Mouse (Mus musculus): Measurements from ENCODE around the gene Gpx3.

Gpx3 gene

DNA sequence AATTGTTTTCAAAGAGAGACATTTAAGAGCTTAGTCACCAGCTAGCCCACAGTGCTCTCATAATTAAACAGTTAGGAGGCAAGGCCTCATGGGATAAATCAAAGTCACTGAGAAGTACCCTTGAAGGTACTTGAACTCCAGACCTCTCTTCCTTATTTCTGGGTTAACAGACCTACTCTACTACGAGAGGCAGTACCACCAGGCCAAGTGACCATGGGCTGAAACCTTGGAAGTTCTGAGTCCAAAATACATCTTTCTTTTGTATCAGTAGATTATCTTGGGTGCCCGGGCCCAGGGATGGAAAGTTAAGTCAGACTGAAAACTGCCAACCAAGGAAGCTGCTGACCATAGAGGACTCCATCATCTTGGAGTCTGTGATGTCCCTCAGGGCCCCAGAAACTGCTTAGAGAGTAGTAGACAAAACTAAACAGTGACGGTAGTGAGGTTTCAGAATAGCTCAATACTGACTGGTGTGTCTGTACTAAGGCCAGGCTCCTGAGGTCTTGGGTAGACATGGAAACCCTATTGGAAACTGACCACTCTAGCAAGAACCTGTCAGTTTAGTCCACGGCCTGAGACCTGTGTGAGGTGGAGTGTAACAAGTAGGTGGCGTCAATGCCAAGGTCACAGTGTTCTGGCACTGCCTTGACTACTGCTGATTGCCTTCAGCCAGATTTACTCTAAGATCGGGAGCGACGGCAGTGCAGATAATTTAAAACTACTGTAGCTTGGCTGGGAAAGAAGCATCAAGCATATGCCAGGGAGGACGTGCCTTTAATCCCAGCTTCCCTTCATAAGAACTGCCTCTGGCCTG is 10.5 kb downstream of the Gpx3 start:
- no peak for DNase-seq

- DNase-seq: no peak
These were observed 11.6 kb downstream of the Gpx3 start for GRCm38 (mm10) chr11:54913841-54914240.

DNA sequence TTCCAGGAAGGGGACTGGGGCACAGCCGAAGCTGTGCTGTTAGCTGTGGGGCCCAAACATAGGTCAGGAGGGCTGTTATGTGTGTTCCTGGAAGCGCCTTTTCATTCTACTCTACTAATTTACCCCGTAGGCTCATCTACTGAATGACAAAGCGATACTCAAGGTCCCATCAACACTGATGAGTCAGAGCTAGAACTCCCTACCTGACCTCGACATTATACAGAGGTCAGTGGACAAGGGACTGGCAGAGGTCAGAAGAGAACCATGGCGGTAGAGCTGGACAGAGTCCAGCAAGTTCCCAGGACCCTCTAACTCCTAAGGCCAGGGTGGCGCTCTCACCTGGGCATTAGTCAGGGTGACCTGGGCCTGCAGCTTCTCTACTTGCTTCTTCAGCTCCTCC is 15.2 kb downstream of the Gpx3 start:
- DNase-seq: no peak

DNA sequence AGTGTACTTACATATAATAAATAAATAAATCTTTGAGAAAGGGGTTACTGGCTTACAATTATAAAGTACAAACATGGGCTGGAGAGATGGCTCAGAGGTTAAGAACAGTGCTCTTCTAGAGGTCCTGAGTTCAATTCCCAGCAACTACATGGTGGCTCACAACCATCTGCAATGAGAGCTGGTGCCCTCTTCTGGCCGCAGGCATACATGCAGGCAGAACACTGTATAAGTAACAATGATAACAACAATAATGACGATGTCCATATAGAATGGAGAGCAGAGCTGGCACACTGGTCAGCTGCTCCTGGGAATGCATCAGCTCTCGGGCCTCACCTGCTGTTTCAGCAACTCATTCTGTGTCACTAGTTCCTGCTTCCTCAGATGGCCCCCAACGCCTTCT is 16.0 kb downstream of the Gpx3 start:
- no peak for DNase-seq

GRCm38 (mm10) chr11:54920127-54920972 is 18.1 kb downstream of the Gpx3 start:
- DNase-seq: no peak

GRCm38 (mm10) chr11:54920973-54921580 is 18.8 kb downstream of the Gpx3 start:
- DNase-seq: no peak

DNA sequence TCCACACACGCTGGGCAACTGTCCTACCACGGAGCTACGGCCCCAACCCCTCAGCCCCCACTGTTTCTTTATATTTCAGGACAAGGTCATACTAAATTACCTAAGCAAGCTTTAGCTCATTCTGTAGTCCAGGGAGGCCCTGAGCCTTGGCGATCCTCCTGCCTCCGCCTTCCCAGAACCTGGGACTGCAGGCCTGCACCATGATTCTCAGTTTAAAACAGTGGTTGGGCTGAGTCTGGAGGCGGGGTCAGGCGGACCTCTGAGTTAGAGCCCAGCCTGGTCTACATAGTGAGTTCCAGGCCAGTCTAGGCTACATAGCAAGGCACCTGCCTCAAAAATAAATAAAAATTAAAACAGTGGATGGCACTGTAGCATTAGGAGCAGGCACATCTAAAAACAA is 19.5 kb downstream of the Gpx3 start:
- DNase-seq: no peak

GRCm38 (mm10) chr11:54922488-54922887 is 20.2 kb downstream of the Gpx3 start:
- no peak for DNase-seq

DNA sequence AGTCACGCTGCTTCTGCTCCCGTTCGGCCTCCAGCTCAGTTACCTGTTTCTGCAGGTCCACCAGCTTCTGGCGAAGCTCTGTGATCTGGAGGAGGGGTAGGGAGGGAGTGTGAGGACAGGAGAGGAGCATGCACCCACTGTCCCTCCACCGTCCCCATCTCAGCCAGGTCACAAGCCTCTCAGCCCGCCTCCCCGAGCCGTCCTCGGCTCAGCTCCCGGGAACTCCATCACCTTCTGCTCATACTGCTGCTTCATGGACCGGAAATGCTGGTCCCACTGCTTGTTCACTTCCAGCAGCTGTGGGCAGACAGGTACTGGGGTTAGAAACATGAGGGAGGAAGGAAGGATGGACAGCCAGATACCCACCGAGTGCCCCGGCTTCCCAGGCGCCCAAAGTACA is 21.9 kb downstream of the Gpx3 start:
- no peak for DNase-seq

- DNase-seq: peak; percentile 62
These were observed 25.3 kb downstream of the Gpx3 start for GRCm38 (mm10) chr11:54927346-54928140.

GRCm38 (mm10) chr11:54928219-54928618 is 26.0 kb downstream of the Gpx3 start:
- no peak for DNase-seq

- no peak for DNase-seq
These were observed 26.6 kb downstream of the Gpx3 start for GRCm38 (mm10) chr11:54928886-54929285.

GRCm38 (mm10) chr11:54929290-54929689 is 27.0 kb downstream of the Gpx3 start:
- no peak for DNase-seq

GRCm38 (mm10) chr11:54929744-54930143 is 27.5 kb downstream of the Gpx3 start:
- no peak for DNase-seq

DNA sequence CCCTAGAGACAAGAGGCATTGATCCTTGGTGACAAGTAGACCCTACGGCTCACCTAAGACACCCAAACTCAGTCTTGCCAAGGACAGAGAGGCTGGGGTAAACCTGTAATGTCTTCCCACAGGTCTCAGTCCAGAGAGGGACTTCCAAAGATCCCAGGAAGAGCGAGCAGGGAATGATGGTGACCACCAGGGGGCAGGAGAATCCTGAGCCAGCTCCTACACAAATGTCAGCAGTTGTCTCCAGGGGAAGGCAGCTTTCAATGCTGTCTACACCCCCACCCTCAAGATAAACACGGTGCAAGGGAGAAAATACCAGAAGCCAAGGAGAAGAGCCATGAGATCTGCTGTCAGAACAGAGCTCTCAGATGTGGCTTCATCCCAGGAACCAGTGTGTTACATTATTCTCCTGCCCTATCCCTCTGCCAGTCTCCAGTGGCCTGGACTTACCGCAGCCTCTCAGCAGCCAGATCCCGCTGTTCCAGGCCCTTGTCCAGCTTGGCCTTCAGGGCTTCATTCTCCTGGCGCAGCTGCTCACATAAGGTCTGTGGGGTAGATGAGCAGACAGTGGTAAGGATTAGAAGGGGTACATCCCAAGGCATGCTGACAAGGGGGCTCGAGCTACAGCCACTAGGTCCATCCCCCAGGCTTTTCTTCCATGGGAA is 28.2 kb downstream of the Gpx3 start:
- DNase-seq: peak; percentile 68

DNA sequence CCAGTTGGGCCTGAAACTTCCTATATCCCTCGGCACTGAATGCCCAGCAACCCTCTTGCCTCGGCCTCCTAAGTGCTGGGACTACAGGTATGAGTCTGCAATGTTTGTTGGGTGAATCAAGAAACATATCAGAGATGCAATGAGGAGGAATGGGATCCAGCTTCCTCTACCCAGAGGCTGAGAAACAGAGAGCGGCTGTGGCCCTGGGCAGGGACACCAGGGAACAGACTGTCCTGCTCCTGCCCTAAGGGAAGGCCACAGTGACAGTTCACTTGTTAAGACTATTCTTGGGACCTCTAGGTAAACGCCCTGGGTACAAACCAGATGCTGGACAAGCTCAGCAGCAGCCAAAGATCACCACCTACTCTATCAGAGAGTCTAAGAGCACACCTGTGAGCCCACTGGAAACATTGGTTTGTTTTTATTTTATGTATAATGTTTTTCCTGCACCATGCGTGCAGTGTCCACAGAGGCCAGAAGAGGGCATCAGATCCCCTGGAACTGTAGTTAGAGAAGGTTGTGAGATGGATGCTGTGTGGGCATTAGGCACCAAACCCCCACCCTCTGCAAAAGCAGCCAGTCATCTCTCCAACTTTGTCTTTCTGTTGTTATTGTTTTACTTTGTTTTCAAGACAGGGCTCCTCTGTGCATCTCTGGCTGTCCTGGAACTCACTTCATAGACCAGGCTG is 29.3 kb downstream of the Gpx3 start:
- peak; percentile 62 for DNase-seq

- no peak for DNase-seq
These were observed 30.3 kb downstream of the Gpx3 start for GRCm38 (mm10) chr11:54932540-54932939.

- no peak for DNase-seq
These were observed 31.9 kb downstream of the Gpx3 start for GRCm38 (mm10) chr11:54934198-54934597.

GRCm38 (mm10) chr11:54936035-54936770 is 34.0 kb downstream of the Gpx3 start:
- DNase-seq: no peak

DNA sequence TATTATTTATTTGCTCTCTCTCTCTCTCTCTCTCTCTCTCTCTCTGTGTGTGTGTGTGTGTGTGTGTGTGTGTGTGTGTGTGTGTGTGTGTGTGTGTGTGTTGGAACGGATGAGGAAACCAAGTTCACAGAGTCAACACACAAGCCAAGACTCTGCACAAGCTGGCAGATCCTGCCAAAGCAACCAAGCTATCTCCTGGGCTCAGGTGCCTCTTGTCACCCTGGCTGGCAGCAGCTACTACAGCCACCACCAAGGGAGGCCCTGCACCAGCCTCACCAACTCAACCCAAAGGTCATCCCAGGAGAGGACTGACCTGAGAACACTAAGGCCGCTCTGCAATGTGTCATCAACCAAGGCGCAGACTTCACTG is 34.5 kb downstream of the Gpx3 start:
- no peak for DNase-seq

- DNase-seq: peak; percentile 39
These were observed 37.2 kb downstream of the Gpx3 start for GRCm38 (mm10) chr11:54939501-54939900.

All from cerebellum, adult 9-10 months (tissue).